Mouse (Mus musculus): ENCODE results near the gene Prkce. TPM values are rescaled to one million over a fixed set of nuclear protein-coding genes. Genes with fewer than 3 reads are reported as not detected.

Gene Prkce
- polyA plus RNA-seq, 1 experiment: 9.6 TPM

DNA sequence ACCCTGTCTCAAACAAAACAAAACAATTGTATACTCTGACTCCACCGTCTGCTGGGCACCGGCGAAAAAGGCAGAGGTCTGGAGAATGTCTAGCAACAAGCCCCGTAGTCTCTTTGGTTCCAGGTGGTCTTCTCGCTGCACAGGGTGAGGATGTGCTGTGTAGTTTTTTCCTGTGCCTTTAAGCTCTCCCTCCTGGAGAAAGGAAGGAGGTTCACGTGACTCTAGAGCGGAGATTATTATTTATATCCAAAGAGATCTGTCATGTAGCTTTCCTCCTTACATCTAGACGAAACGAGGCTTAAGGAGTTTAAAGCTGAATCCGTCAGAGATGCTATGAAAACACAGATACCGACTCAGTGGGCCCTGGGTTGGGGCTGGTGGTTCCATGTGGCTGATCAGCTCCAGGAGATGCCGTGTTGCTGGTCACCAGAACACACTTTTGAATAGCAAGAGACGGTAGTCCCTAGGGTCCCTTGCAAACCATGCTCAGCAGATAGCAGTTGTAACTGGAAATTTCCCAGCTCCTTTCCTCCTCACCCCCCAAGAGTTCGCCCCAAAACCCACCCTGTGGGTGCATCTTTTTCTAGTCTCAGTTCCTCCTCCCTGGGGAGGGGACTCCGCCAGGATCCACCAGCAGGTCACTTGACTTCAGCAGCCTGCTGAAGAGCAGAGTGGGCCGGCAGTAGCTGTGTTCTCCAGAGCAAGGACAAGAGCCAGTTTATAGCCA lies 196.9 kb downstream of the Prkce start:
- Histone ChIP-seq H3K4me1 (ENCODE audit: control insufficient read depth, insufficient read depth, low read length) (no peaks in the 10 kb centered on the region), H3K27ac (ENCODE audit: insufficient read depth, low read length) (no peak overlapping the region), H3K4me3 (ENCODE audit: insufficient read depth, low read length) (no peak overlapping the region)
- TF ChIP-seq POLR2A (IDR thresholded peaks at IDR 0.05; ENCODE audit: low read depth, low read length) (no peak), CTCF (IDR thresholded peaks at IDR 0.05; ENCODE audit: borderline replicate concordance, insufficient read depth, low read length) (no peak)

GRCm38 (mm10) chr17:86366919-86367318 lies 199.3 kb downstream of the Prkce start:
- Histone ChIP-seq H3K4me3 (ENCODE audit: insufficient read depth, low read length) (no peak overlapping the region), H3K27ac (ENCODE audit: insufficient read depth, low read length) (no peak overlapping the region), H3K4me1 (ENCODE audit: control insufficient read depth, insufficient read depth, low read length) (peaks cover 14% of the 10 kb centered on the region; the same call in 1 of the 2 replicates)
- TF ChIP-seq CTCF (IDR thresholded peaks at IDR 0.05; ENCODE audit: borderline replicate concordance, insufficient read depth, low read length): no peak
- no peak for TF ChIP-seq POLR2A (IDR thresholded peaks at IDR 0.05; ENCODE audit: low read depth, low read length)

GRCm38 (mm10) chr17:86367676-86368075 lies 200.1 kb downstream of the Prkce start:
- Histone ChIP-seq H3K4me3 (ENCODE audit: insufficient read depth, low read length) (no peak overlapping the region), H3K4me1 (ENCODE audit: control insufficient read depth, insufficient read depth, low read length) (peaks cover 14% of the 10 kb centered on the region; the same call in 1 of the 2 replicates), H3K27ac (ENCODE audit: insufficient read depth, low read length) (no peak overlapping the region)
- no peak for TF ChIP-seq CTCF (IDR thresholded peaks at IDR 0.05; ENCODE audit: borderline replicate concordance, insufficient read depth, low read length)
- no peak for TF ChIP-seq POLR2A (IDR thresholded peaks at IDR 0.05; ENCODE audit: low read depth, low read length)

DNA sequence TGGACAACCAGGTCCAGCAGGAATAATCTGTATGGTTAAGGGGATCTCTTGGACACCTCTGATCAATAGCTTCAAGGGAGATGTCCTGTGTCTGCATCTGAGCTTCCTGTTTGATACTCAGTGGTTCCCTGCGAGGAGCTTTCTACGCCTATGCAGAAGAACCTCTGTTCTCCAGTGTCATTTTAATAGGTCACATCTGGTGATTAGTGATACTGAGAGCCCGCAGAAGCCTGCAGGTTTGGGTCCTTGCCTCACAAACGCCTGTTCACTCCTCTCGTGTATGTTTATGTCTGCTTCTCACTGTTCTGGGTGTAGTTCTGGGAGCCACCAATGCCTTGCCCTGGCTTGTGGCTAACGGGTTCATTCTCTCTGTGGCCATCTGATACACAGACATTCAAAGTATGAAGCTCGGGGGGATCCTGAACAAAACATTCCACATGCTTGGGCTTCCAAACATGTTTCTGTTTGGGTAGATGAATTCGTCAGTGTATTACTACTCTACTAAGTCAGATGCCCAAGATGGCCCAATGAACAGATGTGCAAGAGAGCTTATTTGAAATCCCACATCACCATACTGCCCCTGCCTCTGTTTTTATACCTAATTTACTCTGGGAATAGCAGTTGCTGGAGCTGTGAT lies 202.6 kb downstream of the Prkce start:
- H3K4me1 ChIP-seq (ENCODE audit: control insufficient read depth, insufficient read depth, low read length): peaks cover 14% of the 10 kb centered on the region; the same call in 1 of the 2 replicates
- TF ChIP-seq POLR2A (IDR thresholded peaks at IDR 0.05; ENCODE audit: low read depth, low read length) (no peak), CTCF (IDR thresholded peaks at IDR 0.05; ENCODE audit: borderline replicate concordance, insufficient read depth, low read length) (no peak)
- H3K4me3 ChIP-seq (ENCODE audit: insufficient read depth, low read length): no peak overlapping the region
- H3K27ac ChIP-seq (ENCODE audit: insufficient read depth, low read length): no peak overlapping the region

- Histone ChIP-seq H3K4me3 (ENCODE audit: insufficient read depth, low read length) (no peak overlapping the region), H3K4me1 (ENCODE audit: control insufficient read depth, insufficient read depth, low read length) (peaks cover 14% of the 10 kb centered on the region; the same call in 1 of the 2 replicates), H3K27ac (ENCODE audit: insufficient read depth, low read length) (no peak overlapping the region)
- TF ChIP-seq POLR2A (IDR thresholded peaks at IDR 0.05; ENCODE audit: low read depth, low read length) (no peak), CTCF (IDR thresholded peaks at IDR 0.05; ENCODE audit: borderline replicate concordance, insufficient read depth, low read length) (no peak)
Observed at GRCm38 (mm10) chr17:86371101-86371561, 203.5 kb downstream of the Prkce start.

- Histone ChIP-seq H3K27ac (ENCODE audit: insufficient read depth, low read length) (no peak overlapping the region), H3K4me3 (ENCODE audit: insufficient read depth, low read length) (no peak overlapping the region), H3K4me1 (ENCODE audit: control insufficient read depth, insufficient read depth, low read length) (peaks cover under 1% of the 10 kb centered on the region; the same call in 1 of the 2 replicates)
- TF ChIP-seq POLR2A (IDR thresholded peaks at IDR 0.05; ENCODE audit: low read depth, low read length): no peak
- no peak for TF ChIP-seq CTCF (IDR thresholded peaks at IDR 0.05; ENCODE audit: borderline replicate concordance, insufficient read depth, low read length)
Observed at GRCm38 (mm10) chr17:86376389-86376788, 208.8 kb downstream of the Prkce start.

GRCm38 (mm10) chr17:86377863-86378262 lies 210.3 kb downstream of the Prkce start:
- H3K27ac ChIP-seq (ENCODE audit: insufficient read depth, low read length): no peak overlapping the region
- H3K4me1 ChIP-seq (ENCODE audit: control insufficient read depth, insufficient read depth, low read length): no peaks in the 10 kb centered on the region
- TF ChIP-seq POLR2A (IDR thresholded peaks at IDR 0.05; ENCODE audit: low read depth, low read length): no peak
- TF ChIP-seq CTCF (IDR thresholded peaks at IDR 0.05; ENCODE audit: borderline replicate concordance, insufficient read depth, low read length): no peak
- no peak overlapping the region for H3K4me3 ChIP-seq (ENCODE audit: insufficient read depth, low read length)

DNA sequence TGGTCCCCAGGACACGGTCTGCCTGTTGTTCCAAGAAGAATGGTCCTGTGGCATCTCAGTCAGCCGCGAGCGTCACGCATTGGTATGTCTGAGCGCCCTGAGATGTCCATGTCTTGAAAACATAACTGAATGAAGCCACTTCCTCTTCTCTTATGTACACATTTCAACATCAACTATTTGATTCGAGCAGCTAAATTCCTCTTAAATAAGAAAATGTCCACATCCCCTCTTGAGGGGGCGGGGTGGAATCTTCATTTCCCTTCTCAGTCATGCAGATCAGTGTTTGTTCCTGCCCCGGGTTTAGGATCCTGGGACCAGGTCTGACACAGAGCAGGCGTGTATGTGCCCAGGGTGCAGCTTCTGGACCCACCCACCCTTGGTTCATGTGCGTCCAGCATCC lies 211.0 kb downstream of the Prkce start:
- Histone ChIP-seq H3K4me1 (ENCODE audit: control insufficient read depth, insufficient read depth, low read length) (no peaks in the 10 kb centered on the region), H3K4me3 (ENCODE audit: insufficient read depth, low read length) (no peak overlapping the region), H3K27ac (ENCODE audit: insufficient read depth, low read length) (no peak overlapping the region)
- TF ChIP-seq CTCF (IDR thresholded peaks at IDR 0.05; ENCODE audit: borderline replicate concordance, insufficient read depth, low read length) (no peak), POLR2A (IDR thresholded peaks at IDR 0.05; ENCODE audit: low read depth, low read length) (no peak)

DNA sequence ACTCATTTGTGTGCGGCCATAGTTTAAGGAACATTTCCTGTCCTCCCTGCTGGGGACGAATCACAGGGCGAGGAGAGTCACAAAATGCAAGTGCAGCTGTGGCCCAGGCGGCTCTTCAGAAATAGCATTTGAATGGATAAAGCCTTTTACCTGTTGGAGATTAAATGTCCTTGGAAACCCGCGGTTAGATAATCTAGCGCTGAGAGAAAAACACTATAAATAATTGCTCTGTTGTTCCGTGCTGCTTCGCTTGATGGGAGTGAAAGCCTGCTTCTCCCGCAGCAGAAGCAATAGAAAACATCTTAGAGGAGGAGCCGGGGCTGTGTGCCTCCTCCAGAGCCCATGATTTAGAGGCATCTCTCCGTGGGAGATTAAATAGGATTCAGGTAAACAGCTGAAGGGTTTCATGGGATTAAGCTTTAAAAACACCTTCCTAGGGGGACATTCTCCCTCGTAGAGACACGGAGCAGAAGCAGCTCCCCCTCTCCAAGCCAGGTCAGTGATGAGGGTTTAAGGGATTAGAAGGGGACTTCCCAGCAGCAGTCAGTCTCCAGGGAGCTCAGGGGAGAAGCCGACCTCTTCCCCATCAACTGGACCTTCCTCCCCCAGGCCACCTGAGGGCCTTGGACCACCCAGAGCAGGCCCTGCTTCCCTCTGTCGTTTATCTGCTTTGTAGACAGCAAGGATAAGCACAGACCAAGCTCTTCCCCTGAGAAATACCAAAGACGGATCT lies 212.0 kb downstream of the Prkce start:
- no peak overlapping the region for H3K4me3 ChIP-seq (ENCODE audit: insufficient read depth, low read length)
- TF ChIP-seq CTCF (IDR thresholded peaks at IDR 0.05; ENCODE audit: borderline replicate concordance, insufficient read depth, low read length): no peak
- TF ChIP-seq POLR2A (IDR thresholded peaks at IDR 0.05; ENCODE audit: low read depth, low read length): no peak
- H3K27ac ChIP-seq (ENCODE audit: insufficient read depth, low read length): no peak overlapping the region
- H3K4me1 ChIP-seq (ENCODE audit: control insufficient read depth, insufficient read depth, low read length): no peaks in the 10 kb centered on the region
